8 mouse cellular contexts compared by ENCODE assay signal in the genomic region with DNA sequence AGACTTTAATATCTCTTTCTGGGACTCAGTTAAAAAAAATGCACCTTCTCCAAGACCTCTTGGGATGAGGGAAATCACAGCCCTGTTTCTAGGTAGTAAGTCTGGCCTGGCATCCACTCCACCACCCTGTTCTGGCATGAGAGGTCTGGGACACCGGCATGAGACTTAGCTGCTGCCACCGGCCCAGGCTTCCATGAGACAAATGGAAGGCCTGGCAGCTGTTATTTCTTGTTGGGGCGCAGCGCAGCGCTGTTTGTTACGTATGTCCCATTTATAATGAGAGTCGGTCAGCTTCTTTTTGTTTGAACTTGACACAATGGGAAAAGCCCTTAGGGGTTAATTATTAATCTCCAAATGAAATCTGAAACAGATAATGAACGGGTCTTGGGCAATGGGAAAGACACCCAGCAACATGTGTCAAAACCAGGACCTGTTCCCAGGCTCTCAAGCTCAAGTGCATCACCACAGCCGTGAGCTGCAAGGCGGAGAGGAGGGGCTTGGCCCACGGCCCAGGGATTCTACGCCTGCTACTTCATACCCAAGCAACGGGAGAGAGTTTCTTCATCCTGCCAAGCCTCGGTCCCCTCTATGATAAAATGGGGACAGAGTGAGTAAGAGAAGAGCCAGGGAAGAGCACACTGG.
A peak's percentile ranks its signal among the peaks of the same experiment; 100 is the strongest.
DNase-seq lines count a peak whose midpoint lies in the region; ATAC-seq and TF ChIP-seq lines count a peak whose summit lies in the region.

No protein-coding gene starts in this region.

- H3K9ac ChIP-seq in kidney, embryonic 15.5 days, result no peak overlapping the region
- H3K9ac ChIP-seq in forebrain, embryonic 15.5 days (replicated peaks), result no peak overlapping the region; the same call in 1 of the 2 replicates
- H3K9ac ChIP-seq in intestine, postnatal 0 days (ENCODE audit: low read depth, low read length), result no peak overlapping the region
- no peak overlapping the region for H3K9ac ChIP-seq in stomach, embryonic 16.5 days (ENCODE audit: low read length)

- H3K4me2 ChIP-seq in kidney, embryonic 15.5 days, result no peak overlapping the region
- H3K4me2 ChIP-seq in forebrain, embryonic 15.5 days (replicated peaks), result peak overlapping the region; percentile 26
- 0 out of 2 replicates have a peak overlapping the region, but pooled peaks have one; percentile 17 for H3K4me2 ChIP-seq in intestine, postnatal 0 days (replicated peaks; ENCODE audit: low read depth)
- H3K4me2 ChIP-seq in stomach, embryonic 16.5 days (ENCODE audit: low read depth, low read length), result 0 out of 2 replicates have a peak overlapping the region, but pooled peaks have one; percentile 1

- no peaks in the 10 kb centered on the region for H3K27me3 ChIP-seq in kidney, embryonic 15.5 days
- no peaks in the 10 kb centered on the region for H3K27me3 ChIP-seq in forebrain, embryonic 15.5 days
- no peaks in the 10 kb centered on the region for H3K27me3 ChIP-seq in intestine, postnatal 0 days (replicated peaks; ENCODE audit: control insufficient read depth, insufficient read depth, low read length)
- no peaks in the 10 kb centered on the region for H3K27me3 ChIP-seq in stomach, embryonic 16.5 days (ENCODE audit: control insufficient read depth, insufficient read depth, low read length)

- no peak for TF ChIP-seq CTCF in intestine, postnatal 0 days (IDR thresholded peaks at IDR 0.05; ENCODE audit: low read depth)

- peaks cover 8% of the 10 kb centered on the region; the same call in 1 of the 2 replicates for H3K4me1 ChIP-seq in kidney, embryonic 15.5 days
- peaks cover 51% of the 10 kb centered on the region for H3K4me1 ChIP-seq in forebrain, embryonic 15.5 days
- H3K4me1 ChIP-seq in intestine, postnatal 0 days (replicated peaks; ENCODE audit: control insufficient read depth, insufficient read depth, low read length), result no peaks in the 10 kb centered on the region
- peaks cover 9% of the 10 kb centered on the region; the same call in 1 of the 2 replicates for H3K4me1 ChIP-seq in stomach, embryonic 16.5 days (ENCODE audit: control insufficient read depth, insufficient read depth, low read length)

- H3K4me3 ChIP-seq in kidney, embryonic 15.5 days (replicated peaks), result no peak overlapping the region
- H3K4me3 ChIP-seq in forebrain, embryonic 15.5 days, result no peak overlapping the region; the same call in 1 of the 2 replicates
- no peak overlapping the region for H3K4me3 ChIP-seq in intestine, postnatal 0 days (ENCODE audit: low read depth, low read length)
- H3K4me3 ChIP-seq in stomach, embryonic 16.5 days (replicated peaks; ENCODE audit: low read length), result no peak overlapping the region

- DNase-seq in kidney, adult 18-20 months, result no peak
- DNase-seq in adrenal gland, postnatal 14 days, result peak; percentile 86
- no peak for DNase-seq in spleen, postnatal 4 days (ENCODE audit: low spot score in 2 of 2)

- no peaks in the 10 kb centered on the region for H3K36me3 ChIP-seq in kidney, embryonic 15.5 days
- H3K36me3 ChIP-seq in forebrain, embryonic 15.5 days, result no peaks in the 10 kb centered on the region
- no peaks in the 10 kb centered on the region for H3K36me3 ChIP-seq in intestine, postnatal 0 days (ENCODE audit: control insufficient read depth, insufficient read depth)
- no peaks in the 10 kb centered on the region for H3K36me3 ChIP-seq in stomach, embryonic 16.5 days (ENCODE audit: control insufficient read depth, insufficient read depth, low read length)

- no peaks in the 10 kb centered on the region for H3K9me3 ChIP-seq in kidney, embryonic 15.5 days (replicated peaks)
- H3K9me3 ChIP-seq in forebrain, embryonic 15.5 days, result no peaks in the 10 kb centered on the region
- no peaks in the 10 kb centered on the region for H3K9me3 ChIP-seq in intestine, postnatal 0 days (ENCODE audit: control insufficient read depth)
- no peaks in the 10 kb centered on the region for H3K9me3 ChIP-seq in stomach, embryonic 16.5 days (replicated peaks; ENCODE audit: control insufficient read depth, low read length)

- H3K27ac ChIP-seq in kidney, embryonic 15.5 days, result no peak overlapping the region
- H3K27ac ChIP-seq in forebrain, embryonic 15.5 days (replicated peaks), result 0 out of 2 replicates have a peak overlapping the region, but pooled peaks have one; percentile 25
- no peak overlapping the region for H3K27ac ChIP-seq in intestine, postnatal 0 days (ENCODE audit: low read depth, low read length)
- H3K27ac ChIP-seq in stomach, embryonic 16.5 days (ENCODE audit: low read length), result no peak overlapping the region

- 63% methylated on average over 14 of the region's 14 CpGs for WGBS in kidney, embryonic 15.5 days
- 20% methylated on average over 14 of the region's 14 CpGs for WGBS in forebrain, embryonic 15.5 days
- 32% methylated on average over 14 of the region's 14 CpGs for WGBS in intestine, postnatal 0 days
- WGBS in stomach, embryonic 16.5 days, result 39% methylated on average over 14 of the region's 14 CpGs

- 0 out of 2 replicates have a peak, but pooled peaks have one; percentile 29 for ATAC-seq in kidney, embryonic 15.5 days (replicated peaks; ENCODE audit: low FRiP score)
- ATAC-seq in forebrain, embryonic 15.5 days (replicated peaks), result peak; percentile 57
- ATAC-seq in intestine, postnatal 0 days, result 0 out of 2 replicates have a peak, but pooled peaks have one; percentile 28
- peak; percentile 78; the same call in 1 of the 2 replicates for ATAC-seq in stomach, embryonic 16.5 days (ENCODE audit: insufficient read depth, low FRiP score)
- ATAC-seq in megakaryocyte progenitor cell, adult 5-6 weeks (replicated peaks; ENCODE audit: poor library complexity), result no peak
